Mouse (Mus musculus) heart, adult 2 months (tissue): ENCODE results near the gene Chid1. TPM values are rescaled to one million over a fixed set of nuclear protein-coding genes. Genes with fewer than 3 reads are reported as not detected.

ENCODE experiments used
- DNase-seq, 2 experiments: peaks; one replicate each; pipeline ENCODE4 v3.0.0; 2021
- H3K27ac ChIP-seq: fragments of 200-600 bp; 2 replicates; pipeline ENCODE4 v1.8.1; 2022
- H3K27me3 ChIP-seq: fragments of 200-500 bp; 2 replicates; pipeline ENCODE4 v1.6.1; 2012; ENCODE audit warnings: mild to moderate bottlenecking, low read length, inconsistent platforms, mixed read lengths; ENCODE audit not compliant: control insufficient read depth, insufficient read depth
- H3K36me3 ChIP-seq: fragments of 200-500 bp; 2 replicates; pipeline ENCODE4 v1.6.1; 2012; ENCODE audit warnings: low read length, inconsistent platforms; ENCODE audit not compliant: control insufficient read depth, insufficient read depth
- H3K4me1 ChIP-seq: fragments of 200-500 bp; 2 replicates; pipeline ENCODE4 v1.6.1; 2011; ENCODE audit warnings: low read length; ENCODE audit not compliant: control insufficient read depth, insufficient read depth
- H3K4me3 ChIP-seq: fragments of 200-600 bp; 2 replicates; pipeline ENCODE4 v1.8.1; 2022
- H3K79me2 ChIP-seq: fragments of 200-500 bp; replicated peaks from 2 replicates; pipeline ENCODE4 v1.6.1; 2012; ENCODE audit warnings: mild to moderate bottlenecking, inconsistent platforms, low read length, moderate library complexity, mixed read lengths; ENCODE audit not compliant: control insufficient read depth, insufficient read depth
- H3K9ac ChIP-seq: fragments of 200-500 bp; 2 replicates; pipeline ENCODE4 v1.6.1; 2012; ENCODE audit warnings: low read depth, mild to moderate bottlenecking, control low read depth, inconsistent platforms, low read length, mixed read lengths
- CTCF ChIP-seq: fragments of 200-600 bp; IDR thresholded peaks from 2 replicates; pipeline ENCODE4 v1.8.1; 2022; ENCODE audit warnings: antibody characterized with exemption, mild to moderate bottlenecking, moderate library complexity
- EP300 ChIP-seq: fragments of 200-500 bp; IDR thresholded peaks from 2 replicates; pipeline ENCODE4 v1.6.1; 2011; ENCODE audit warnings: low read depth, low read length, control low read depth; ENCODE audit not compliant: insufficient read depth
- POLR2A ChIP-seq: fragments of 200-500 bp; IDR thresholded peaks from 2 replicates; pipeline ENCODE4 v1.6.1; 2011; ENCODE audit warnings: mild to moderate bottlenecking, low read depth, low read length, control low read depth; ENCODE audit not compliant: insufficient read depth
- WGBS: fragments of 180-500 bp; shearing (Covaris S2); methylation state at CpG from one replicate; pipeline ENCODE4 v1.1.7; 2018; 5-methylcytosine and 5-hydroxymethylcytosine counted together
- intact Hi-C: fragments of 180-260 bp; cut with DNase I; formaldehyde crosslinking; loops from one replicate; pipeline ENCODE4 v1.15.1; 2025
- polyA plus RNA-seq: library from polyadenylated mRNA; depleted of rRNA; stranded (reverse); fragments of >200 nt; gene quantifications from 2 replicates; pipeline ENCODE4 v1.2.3, GENCODE M21; 2012
- total RNA-seq, 2 experiments: library from RNA; stranded (reverse); gene quantifications; 2 replicates each; pipeline ENCODE4 v1.2.3; 2021

Gene Chid1
- total and polyA plus RNA-seq, 3 experiments = 20.2 to 52.7 (median 45.9) TPM

- TF ChIP-seq EP300 = no peak
- TF ChIP-seq CTCF = no peak
- no peak for TF ChIP-seq POLR2A
- H3K4me1 ChIP-seq = peaks cover 2% of the 10 kb centered on the region
- DNase-seq = no peak
- H3K4me3 ChIP-seq = peak overlapping the region; percentile 89
- H3K27me3 ChIP-seq = no peaks in the 10 kb centered on the region
- peak overlapping the region; percentile 97 for H3K9ac ChIP-seq
- WGBS = 2% methylated on average over 33 of the region's 33 CpGs
- H3K27ac ChIP-seq = peak overlapping the region; percentile 93
- intact Hi-C loops = loop anchor here (5.0 kb wide), 2 partner anchors 50 to 340 kb away; no protein-coding TSS in a partner anchor
- H3K36me3 ChIP-seq = no peaks in the 10 kb centered on the region
- H3K79me2 ChIP-seq = peaks cover 7% of the 10 kb centered on the region
Measured at GRCm38 (mm10) chr7:141562421-141562851, 22.8 kb upstream of the Chid1 start.

- H3K4me1 ChIP-seq = peaks cover 2% of the 10 kb centered on the region
- H3K36me3 ChIP-seq = no peaks in the 10 kb centered on the region
- H3K79me2 ChIP-seq = peaks cover 7% of the 10 kb centered on the region
- peak within 1 kb of the TSS; percentile 93 for H3K27ac ChIP-seq
- H3K27me3 ChIP-seq = no peaks in the 10 kb centered on the region
- WGBS = under 1% methylated on average over 69 of the region's 72 CpGs
- H3K4me3 ChIP-seq = peak within 1 kb of the TSS; percentile 89
- H3K9ac ChIP-seq = peak within 1 kb of the TSS; percentile 97
- peak; percentile 93 to 94 for DNase-seq
- TF ChIP-seq EP300 = no peak
- TF ChIP-seq CTCF = peak; percentile 27; the same call in 1 of the 2 replicates
- TF ChIP-seq POLR2A = peak; percentile 68; the same call in 1 of the 2 replicates
- intact Hi-C loops = loop anchor here (1.0 to 5.0 kb wide), 3 partner anchors 22 to 340 kb away; no protein-coding TSS in a partner anchor
Measured at GRCm38 (mm10) chr7:141561682-141562391, 22.2 kb upstream of the Chid1 start, which contains the start of gene Ap2a2. Gene Ap2a2, plus strand, starts transcription at chr7:141562173.

- Histone ChIP-seq H3K4me1 (no peaks in the 10 kb centered on the region; the same call in 1 of the 2 replicates), H3K9ac (no peak overlapping the region), H3K27ac (no peak overlapping the region; the same call in 1 of the 2 replicates), H3K36me3 (no peaks in the 10 kb centered on the region), H3K27me3 (no peaks in the 10 kb centered on the region), H3K79me2 (peaks cover 5% of the 10 kb centered on the region), H3K4me3 (no peak overlapping the region)
- TF ChIP-seq CTCF (no peak), POLR2A (no peak), EP300 (no peak)
- DNase-seq = no peak
- 69% methylated on average over 4 of the region's 4 CpGs for WGBS
- intact Hi-C loops = loop anchor here (5.0 kb wide), 2 partner anchors 52 to 342 kb away; no protein-coding TSS in a partner anchor
Measured at GRCm38 (mm10) chr7:141560471-141560870, 20.8 kb upstream of the Chid1 start.

- Histone ChIP-seq H3K27me3 (no peaks in the 10 kb centered on the region), H3K36me3 (no peaks in the 10 kb centered on the region), H3K9ac (no peak overlapping the region), H3K4me3 (no peak overlapping the region), H3K27ac (no peak overlapping the region; the same call in 1 of the 2 replicates), H3K79me2 (peaks cover 5% of the 10 kb centered on the region), H3K4me1 (no peaks in the 10 kb centered on the region; the same call in 1 of the 2 replicates)
- 63% methylated on average over 2 of the region's 2 CpGs for WGBS
- DNase-seq = no peak
- intact Hi-C loops = loop anchor here (5.0 kb wide), 2 partner anchors 52 to 342 kb away; no protein-coding TSS in a partner anchor
- TF ChIP-seq EP300 (no peak), CTCF (no peak), POLR2A (no peak)
Measured at GRCm38 (mm10) chr7:141559726-141560325, 20.2 kb upstream of the Chid1 start.

GRCm38 (mm10) chr7:141558946-141559345, 19.3 kb upstream of the Chid1 start:
- no peaks in the 10 kb centered on the region for H3K27me3 ChIP-seq
- H3K79me2 ChIP-seq = peaks cover 4% of the 10 kb centered on the region
- H3K36me3 ChIP-seq = no peaks in the 10 kb centered on the region
- no peak overlapping the region for H3K9ac ChIP-seq
- H3K27ac ChIP-seq = no peak overlapping the region
- no peak overlapping the region for H3K4me3 ChIP-seq
- no peak for TF ChIP-seq EP300
- no peak for TF ChIP-seq POLR2A
- no peak for DNase-seq
- no peaks in the 10 kb centered on the region; the same call in 1 of the 2 replicates for H3K4me1 ChIP-seq
- intact Hi-C loops = no loop called here
